Mouse (Mus musculus) lung, embryonic 16.5 days (tissue): ENCODE results near the gene Stat3. TPM values are rescaled to one million over a fixed set of nuclear protein-coding genes. Genes with fewer than 3 reads are reported as not detected.

Source experiments
- ATAC-seq: fragments of 200-750 bp; cut with Nextera tagmentation; 2 replicates; pipeline ENCODE4 v1.8.0; 2017; ENCODE audit warnings: low read depth, mild to moderate bottlenecking, moderate library complexity
- H3K27ac ChIP-seq: fragments of 300-500 bp; sonication (generic); 2 replicates; pipeline ENCODE4 v1.5.1; 2014; ENCODE audit warnings: mild to moderate bottlenecking, control low read depth, low read length
- H3K27me3 ChIP-seq: fragments of 300-500 bp; sonication (generic); 2 replicates; pipeline ENCODE4 v1.6.1; 2014; ENCODE audit warnings: low read depth, low read length, mixed read lengths; ENCODE audit not compliant: control insufficient read depth, insufficient read depth
- H3K36me3 ChIP-seq: fragments of 300-500 bp; sonication (generic); 2 replicates; pipeline ENCODE4 v1.6.1; 2014; ENCODE audit warnings: low read length; ENCODE audit not compliant: control insufficient read depth, insufficient read depth
- H3K4me1 ChIP-seq: fragments of 300-500 bp; sonication (generic); replicated peaks from 2 replicates; pipeline ENCODE4 v1.6.1; 2014; ENCODE audit warnings: low read length, mixed read lengths; ENCODE audit not compliant: control insufficient read depth, insufficient read depth
- H3K4me2 ChIP-seq: fragments of 300-500 bp; sonication (generic); 2 replicates; pipeline ENCODE4 v1.6.1; 2014; ENCODE audit warnings: low read depth, low read length, control low read depth
- H3K4me3 ChIP-seq: fragments of 300-500 bp; sonication (generic); 2 replicates; pipeline ENCODE4 v1.5.1; 2014; ENCODE audit warnings: mild to moderate bottlenecking, low read length, control low read depth
- H3K9ac ChIP-seq: fragments of 300-500 bp; sonication (generic); 2 replicates; pipeline ENCODE4 v1.6.1; 2014; ENCODE audit warnings: low read length, control low read depth
- H3K9me3 ChIP-seq: fragments of 300-500 bp; sonication (generic); 2 replicates; pipeline ENCODE4 v1.6.1; 2016; ENCODE audit warnings: low read length; ENCODE audit not compliant: control insufficient read depth
- WGBS: fragments of 180-500 bp; shearing (Covaris S2); extraction: QIAGEN DNeasy Blood & Tissue Kit; methylation state at CpG from one replicate; pipeline ENCODE4 v1.1.7; 2014; 5-methylcytosine and 5-hydroxymethylcytosine counted together
- polyA plus RNA-seq: library from polyadenylated mRNA; unstranded; fragments of >200 nt; fragmentation: Nextera tagmentation; extraction: Ambion mirVana; gene quantifications from 2 replicates; pipeline ENCODE4 v1.2.1, GENCODE M21; 2015

The Stat3 gene
- polyA plus RNA-seq, 1 experiment from 2014 or later: 58.5 TPM

GRCm38 (mm10) chr11:100850778-100851528, 88.4 kb downstream of the Stat3 start:
- Histone ChIP-seq H3K27ac (peak overlapping the region; percentile 86), H3K4me3 (peak overlapping the region; percentile 96), H3K9ac (peak overlapping the region; percentile 98), H3K4me1 (peaks cover 22% of the 10 kb centered on the region), H3K36me3 (no peaks in the 10 kb centered on the region), H3K27me3 (peaks cover 6% of the 10 kb centered on the region), H3K9me3 (no peaks in the 10 kb centered on the region), H3K4me2 (peak overlapping the region; percentile 85)
- peak; percentile 46; the same call in 1 of the 2 replicates for ATAC-seq
- 1% methylated on average over 27 of the region's 33 CpGs for WGBS

DNA sequence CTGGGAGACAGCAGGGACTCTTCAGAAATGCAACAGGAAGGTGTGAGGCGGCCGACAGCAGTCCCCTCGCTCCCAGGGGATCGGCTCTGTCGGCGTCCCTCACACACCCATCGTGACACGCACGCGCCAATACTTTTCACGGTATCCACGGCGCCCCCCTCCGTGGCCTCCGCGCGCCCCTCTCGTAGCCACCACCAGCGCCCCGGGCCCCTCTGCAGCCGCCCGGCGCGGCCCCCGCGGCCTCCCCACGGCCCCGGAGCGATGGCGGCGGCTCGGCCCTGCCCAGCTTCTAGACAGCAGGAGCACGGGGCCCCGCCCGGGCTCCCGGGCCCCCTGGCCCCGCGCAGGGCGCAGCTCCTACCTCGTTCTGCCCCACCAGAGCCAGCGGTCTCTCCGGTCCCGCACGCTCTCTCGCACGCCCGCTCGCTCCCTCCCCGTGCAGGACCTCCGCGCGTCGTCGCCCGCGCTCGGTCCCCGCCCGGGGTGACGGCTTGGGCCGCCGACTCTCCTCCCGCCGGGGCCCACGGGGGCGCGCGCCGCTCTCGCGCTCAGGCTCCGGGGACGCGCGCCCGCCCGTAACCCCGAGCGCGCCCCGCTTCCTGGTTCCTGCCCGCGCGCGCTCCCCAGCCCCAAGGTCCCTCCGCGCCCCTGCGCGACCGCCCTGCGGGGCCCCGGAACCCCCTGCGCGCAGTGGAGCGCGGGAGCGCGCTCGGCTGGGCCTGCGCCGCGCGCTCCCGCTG, 89.1 kb downstream of the Stat3 start, which contains the start of gene Stat5b:
Gene Stat5b, minus strand, starts transcription at position 687 of the 740 bp plus-strand sequence.
- no peaks in the 10 kb centered on the region for H3K36me3 ChIP-seq
- peak within 1 kb of the TSS; percentile 96 for H3K4me3 ChIP-seq
- under 1% methylated on average over 71 of the region's 104 CpGs for WGBS
- ATAC-seq: peak; percentile 82
- H3K4me2 ChIP-seq: peak within 1 kb of the TSS; percentile 85
- no peaks in the 10 kb centered on the region for H3K9me3 ChIP-seq
- H3K9ac ChIP-seq: peak within 1 kb of the TSS; percentile 98
- peak within 1 kb of the TSS; percentile 86 for H3K27ac ChIP-seq
- peaks cover 24% of the 10 kb centered on the region for H3K4me1 ChIP-seq
- peaks cover 6% of the 10 kb centered on the region for H3K27me3 ChIP-seq

DNA sequence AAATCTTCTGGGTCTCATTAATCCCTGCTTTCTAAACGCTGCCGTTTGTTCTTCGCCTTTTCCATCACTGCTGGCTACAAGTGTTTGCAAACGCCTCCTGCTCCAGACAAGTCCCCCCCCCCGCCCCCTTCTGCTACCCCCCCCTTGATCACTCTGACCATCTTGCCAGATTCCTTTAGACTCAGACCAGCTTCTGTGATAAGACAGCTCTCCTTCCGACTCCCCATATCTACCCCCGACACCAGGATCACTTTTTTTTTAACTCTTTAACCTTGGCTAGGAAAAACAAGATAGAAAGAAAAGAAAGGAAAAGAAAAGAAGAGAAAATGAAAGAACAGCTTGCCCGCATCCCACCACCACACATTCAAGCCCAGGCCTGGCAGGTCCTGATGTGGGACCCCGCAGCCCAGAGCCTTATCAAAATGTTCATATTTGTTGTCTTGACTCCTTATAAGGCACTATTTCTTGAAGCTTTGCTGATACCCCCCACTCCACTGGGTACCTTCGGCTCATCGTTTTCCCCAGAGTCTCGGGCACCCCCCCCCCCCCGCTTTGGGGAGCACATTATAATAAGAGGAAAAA, 89.8 kb downstream of the Stat3 start:
- no peak; the same call in 1 of the 2 replicates for ATAC-seq
- H3K9ac ChIP-seq: peak overlapping the region; percentile 98

GRCm38 (mm10) chr11:100848789-100849379, 90.5 kb downstream of the Stat3 start:
- H3K4me1 ChIP-seq: peaks cover 24% of the 10 kb centered on the region
- no peaks in the 10 kb centered on the region for H3K36me3 ChIP-seq
- peak overlapping the region; percentile 96 for H3K4me3 ChIP-seq
- no peaks in the 10 kb centered on the region for H3K9me3 ChIP-seq
- H3K9ac ChIP-seq: peak overlapping the region; percentile 98
- 41% methylated on average over 6 of the region's 6 CpGs for WGBS
- no peak overlapping the region for H3K27ac ChIP-seq
- H3K27me3 ChIP-seq: peaks cover 6% of the 10 kb centered on the region
- peak overlapping the region; percentile 85 for H3K4me2 ChIP-seq
- no peak for ATAC-seq

More for the DNA sequence above, 89.8 kb downstream of the Stat3 start:
- H3K9me3 ChIP-seq: no peaks in the 10 kb centered on the region
- H3K4me3 ChIP-seq: peak overlapping the region; percentile 96
- no peaks in the 10 kb centered on the region for H3K36me3 ChIP-seq
- H3K4me1 ChIP-seq: peaks cover 24% of the 10 kb centered on the region
- H3K27me3 ChIP-seq: peaks cover 6% of the 10 kb centered on the region
- peak overlapping the region; percentile 85 for H3K4me2 ChIP-seq
- peak overlapping the region; percentile 86 for H3K27ac ChIP-seq
- 2% methylated on average over 12 of the region's 13 CpGs for WGBS

GRCm38 (mm10) chr11:100848080-100848479, 91.3 kb downstream of the Stat3 start:
- H3K4me2 ChIP-seq: peak overlapping the region; percentile 85
- ATAC-seq: no peak

GRCm38 (mm10) chr11:100847572-100847971, 91.8 kb downstream of the Stat3 start:
- no peak for ATAC-seq
- Histone ChIP-seq H3K27ac (no peak overlapping the region), H3K9me3 (no peaks in the 10 kb centered on the region), H3K9ac (no peak overlapping the region), H3K4me1 (peaks cover 24% of the 10 kb centered on the region), H3K4me3 (no peak overlapping the region), H3K27me3 (no peaks in the 10 kb centered on the region), H3K36me3 (no peaks in the 10 kb centered on the region), H3K4me2 (0 out of 2 replicates have a peak overlapping the region, but pooled peaks have one; percentile 85)
- WGBS: 84% methylated on average over 4 of the region's 4 CpGs

More at GRCm38 (mm10) chr11:100848080-100848479, 91.3 kb downstream of the Stat3 start:
- Histone ChIP-seq H3K4me3 (no peak overlapping the region; the same call in 1 of the 2 replicates), H3K36me3 (no peaks in the 10 kb centered on the region), H3K4me1 (peaks cover 24% of the 10 kb centered on the region), H3K27ac (no peak overlapping the region), H3K27me3 (peaks cover 3% of the 10 kb centered on the region), H3K9me3 (no peaks in the 10 kb centered on the region), H3K9ac (no peak overlapping the region)
- WGBS: 27% methylated on average over 4 of the region's 4 CpGs

DNA sequence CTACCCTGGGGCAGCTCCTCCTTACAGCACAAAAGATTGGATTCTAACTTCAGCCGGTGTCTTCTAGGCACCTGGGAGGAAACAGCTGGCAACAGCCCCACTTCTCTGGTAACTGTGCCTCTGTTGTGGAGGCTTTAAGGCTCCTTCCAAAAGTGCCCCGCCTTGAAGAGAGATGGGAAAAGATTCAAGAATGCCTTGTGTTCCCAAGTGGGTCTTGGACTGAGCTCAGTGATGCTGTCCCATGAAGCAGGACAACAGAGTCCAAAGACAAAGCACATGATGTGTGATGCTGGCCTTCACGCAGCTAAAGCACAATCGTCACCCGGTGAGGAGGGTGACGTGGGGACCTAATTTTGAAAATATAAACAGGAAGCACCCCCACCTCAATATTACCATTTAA, 93.5 kb downstream of the Stat3 start:
- no peaks in the 10 kb centered on the region for H3K9me3 ChIP-seq
- no peak overlapping the region for H3K27ac ChIP-seq
- no peaks in the 10 kb centered on the region for H3K36me3 ChIP-seq
- no peaks in the 10 kb centered on the region for H3K27me3 ChIP-seq
- WGBS: 69% methylated on average over 6 of the region's 6 CpGs
- ATAC-seq: no peak
- peaks cover 22% of the 10 kb centered on the region for H3K4me1 ChIP-seq
- no peak overlapping the region for H3K4me2 ChIP-seq
- H3K4me3 ChIP-seq: no peak overlapping the region
- H3K9ac ChIP-seq: no peak overlapping the region

DNA sequence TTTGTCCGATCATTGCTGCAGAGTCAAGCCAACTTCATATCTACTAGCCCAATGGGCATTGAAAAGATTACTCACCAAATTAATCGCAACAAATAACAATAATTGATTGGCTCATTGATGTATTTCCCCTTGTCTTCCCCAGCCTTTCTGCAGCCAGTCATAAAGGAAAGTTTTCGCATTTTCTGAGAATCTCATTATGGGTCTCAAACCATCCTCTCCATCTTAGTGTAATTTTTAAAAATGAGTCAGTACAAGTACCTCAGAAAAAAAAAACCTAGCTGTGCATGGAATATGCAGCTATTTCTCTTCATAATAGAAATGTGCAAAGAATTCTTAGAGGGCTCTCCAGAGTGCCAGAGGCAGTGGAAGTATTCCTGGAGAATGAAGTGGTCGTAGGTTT, 95.2 kb downstream of the Stat3 start:
- no peak overlapping the region for H3K4me3 ChIP-seq
- no peaks in the 10 kb centered on the region for H3K36me3 ChIP-seq
- 81% methylated on average over 4 of the region's 4 CpGs for WGBS
- no peak for ATAC-seq
- no peak overlapping the region for H3K4me2 ChIP-seq
- no peaks in the 10 kb centered on the region for H3K27me3 ChIP-seq
- no peaks in the 10 kb centered on the region for H3K9me3 ChIP-seq
- no peak overlapping the region for H3K27ac ChIP-seq
- no peak overlapping the region for H3K9ac ChIP-seq
- H3K4me1 ChIP-seq: peaks cover 23% of the 10 kb centered on the region
